Mouse (Mus musculus) cerebellum, adult 18-20 months (tissue): ENCODE measurements around the gene H2afv.

Experiments used
- DNase-seq, 2 experiments: peaks; one replicate each; pipeline ENCODE4 v3.0.0; 2021

The H2afv gene

DNA sequence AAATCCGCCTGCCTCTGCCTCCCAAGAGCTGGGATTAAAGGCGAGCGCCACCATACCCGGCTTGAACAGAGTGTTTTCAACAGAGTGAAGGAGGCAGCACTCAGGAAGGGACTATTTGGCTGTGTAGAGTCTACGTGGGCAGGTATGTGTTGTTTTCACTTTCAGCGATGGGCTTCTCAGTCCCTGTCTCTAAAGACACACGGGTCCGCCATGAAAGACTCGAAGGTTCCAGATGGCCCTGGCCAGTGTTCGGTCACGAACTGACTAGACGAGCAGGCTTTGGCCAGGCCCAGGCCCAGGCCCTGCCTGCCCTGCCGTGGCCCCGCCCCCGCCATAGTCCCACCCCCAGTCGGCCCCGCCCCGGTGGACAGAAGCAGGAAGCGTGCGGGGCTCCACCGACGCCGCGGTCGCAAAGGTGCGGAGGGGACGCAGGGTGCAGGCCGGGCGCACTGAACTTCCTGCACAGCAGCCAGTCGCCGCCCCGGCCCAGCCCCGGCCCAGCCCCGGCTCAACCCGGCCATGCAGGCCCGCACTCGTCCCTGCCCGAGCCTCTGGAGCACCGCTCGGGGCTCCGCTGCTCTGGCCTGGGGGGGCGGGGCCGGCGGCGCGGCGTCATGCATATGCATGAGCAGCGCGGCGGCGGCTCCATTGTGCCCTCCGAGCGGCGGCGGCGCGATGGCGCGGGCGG lies 55.4 kb downstream of the H2afv start, which contains the start of gene Zmiz2:
Gene Zmiz2 (plus strand): TSS at position 349 of the 688 bp plus-strand sequence.
- peak; percentile 96 to 97 for DNase-seq

DNA sequence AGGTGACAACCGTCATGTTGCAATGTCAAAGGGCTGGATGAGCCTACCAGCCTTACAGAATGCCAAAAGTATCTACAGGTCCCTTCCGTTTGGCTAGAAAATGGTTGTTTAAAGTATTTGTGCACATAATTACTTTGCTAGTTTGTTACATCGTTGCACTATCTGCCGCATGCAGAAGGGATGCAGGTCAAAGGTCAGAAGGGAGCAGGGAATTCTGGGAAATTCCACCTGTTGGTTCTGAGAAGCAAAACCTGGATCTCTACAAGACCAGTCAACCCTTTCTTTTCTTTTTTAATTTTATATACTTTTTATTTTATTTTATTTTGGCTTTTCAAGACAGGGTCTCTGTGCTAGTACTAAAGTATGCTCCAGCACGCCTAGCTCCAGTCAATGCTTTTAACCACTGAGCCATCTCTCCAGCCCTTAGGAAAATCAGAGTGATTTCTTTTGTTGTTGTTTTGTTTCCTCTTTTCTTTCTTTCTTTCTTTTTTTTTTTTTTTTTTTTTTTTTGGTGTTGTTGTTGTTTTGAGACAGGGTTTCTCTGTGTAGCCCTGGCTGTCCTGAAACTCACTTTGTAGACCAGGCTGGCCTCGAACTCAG lies 56.0 kb downstream of the H2afv start:
- peak in 1 of 2 experiments; percentile 10 for DNase-seq

DNA sequence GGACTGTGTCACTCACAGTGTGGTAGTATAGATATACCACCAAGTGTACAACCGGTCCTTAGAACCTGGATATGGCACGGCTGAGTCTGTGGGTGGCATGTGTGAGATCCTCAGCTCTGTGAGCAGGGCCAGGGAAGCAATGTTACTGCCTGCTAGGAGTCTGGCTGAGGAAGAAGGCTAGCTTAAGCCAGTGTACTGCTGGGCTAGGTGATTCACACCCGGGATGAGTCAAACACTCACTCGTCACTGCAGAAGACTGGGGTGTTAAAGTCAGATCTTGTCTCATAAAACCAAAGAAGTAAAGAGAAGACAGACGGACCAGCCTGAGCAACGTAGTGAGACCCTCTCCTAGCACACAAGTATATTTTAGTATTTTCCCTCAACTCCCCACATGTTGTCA lies 63.3 kb downstream of the H2afv start:
- DNase-seq, result no peak
